Mouse (Mus musculus): Measurements from ENCODE around the gene Ubtd1. TPM values are rescaled to one million over a fixed set of nuclear protein-coding genes. Genes with fewer than 3 reads are reported as not detected.

Ubtd1 gene
- total and polyA plus RNA-seq, 3 experiments, result 21.4 to 27.3 (median 22.7) TPM

GRCm38 (mm10) chr19:42010436-42010835, 28.9 kb downstream of the Ubtd1 start:
- Histone ChIP-seq H3K27me3 (ENCODE audit: control insufficient read depth, insufficient read depth, low read length) (no peaks in the 10 kb centered on the region), H3K4me1 (ENCODE audit: control insufficient read depth, insufficient read depth, low read length) (peaks cover 31% of the 10 kb centered on the region), H3K27ac (no peak overlapping the region), H3K4me3 (no peak overlapping the region), H3K36me3 (ENCODE audit: control insufficient read depth, insufficient read depth, low read length) (0 out of 2 replicates have a peak, but pooled peaks cover 2% of the 10 kb centered on the region), H3K9ac (ENCODE audit: low read depth, low read length) (no peak overlapping the region), H3K79me2 (replicated peaks; ENCODE audit: control insufficient read depth, insufficient read depth, low read length) (no peaks in the 10 kb centered on the region)
- no peak for DNase-seq
- WGBS, result 77% methylated on average over 4 of the region's 4 CpGs
- TF ChIP-seq CTCF (IDR thresholded peaks at IDR 0.05) (no peak), EP300 (IDR thresholded peaks at IDR 0.05; ENCODE audit: insufficient read depth, low read depth, low read length) (no peak), POLR2A (IDR thresholded peaks at IDR 0.05; ENCODE audit: insufficient read depth, low read depth, low read length) (no peak)
- intact Hi-C loops (cut with DNase I), result no loop called here

- H3K4me1 ChIP-seq (ENCODE audit: control insufficient read depth, insufficient read depth, low read length), result peaks cover 26% of the 10 kb centered on the region
- no peak for DNase-seq
- 78% methylated on average over 7 of the region's 7 CpGs for WGBS
- no peak overlapping the region for H3K9ac ChIP-seq (ENCODE audit: low read depth, low read length)
- no peaks in the 10 kb centered on the region for H3K27me3 ChIP-seq (ENCODE audit: control insufficient read depth, insufficient read depth, low read length)
- H3K79me2 ChIP-seq (replicated peaks; ENCODE audit: control insufficient read depth, insufficient read depth, low read length), result no peaks in the 10 kb centered on the region
- H3K4me3 ChIP-seq, result no peak overlapping the region
- intact Hi-C loops (cut with DNase I), result no loop called here
- no peak for TF ChIP-seq CTCF (IDR thresholded peaks at IDR 0.05)
- TF ChIP-seq EP300 (IDR thresholded peaks at IDR 0.05; ENCODE audit: insufficient read depth, low read depth, low read length), result no peak
- H3K27ac ChIP-seq, result no peak overlapping the region
- 0 out of 2 replicates have a peak, but pooled peaks cover 2% of the 10 kb centered on the region for H3K36me3 ChIP-seq (ENCODE audit: control insufficient read depth, insufficient read depth, low read length)
Measured at GRCm38 (mm10) chr19:42011123-42011522, 29.6 kb downstream of the Ubtd1 start.

- H3K27ac ChIP-seq, result peak overlapping the region; percentile 12; the same call in 1 of the 2 replicates
- WGBS, result 86% methylated on average over 3 of the region's 3 CpGs
Measured at GRCm38 (mm10) chr19:42014231-42014825, 32.8 kb downstream of the Ubtd1 start.

GRCm38 (mm10) chr19:42015001-42015400, 33.4 kb downstream of the Ubtd1 start:
- intact Hi-C loops (cut with DNase I), result no loop called here
- peaks cover 34% of the 10 kb centered on the region for H3K4me1 ChIP-seq (ENCODE audit: control insufficient read depth, insufficient read depth, low read length)
- no peaks in the 10 kb centered on the region for H3K27me3 ChIP-seq (ENCODE audit: control insufficient read depth, insufficient read depth, low read length)
- no peak for DNase-seq
- no peak overlapping the region for H3K27ac ChIP-seq
- TF ChIP-seq CTCF (IDR thresholded peaks at IDR 0.05) (no peak), EP300 (IDR thresholded peaks at IDR 0.05; ENCODE audit: insufficient read depth, low read depth, low read length) (no peak), POLR2A (IDR thresholded peaks at IDR 0.05; ENCODE audit: insufficient read depth, low read depth, low read length) (no peak)
- no peaks in the 10 kb centered on the region; the same call in 1 of the 2 replicates for H3K36me3 ChIP-seq (ENCODE audit: control insufficient read depth, insufficient read depth, low read length)
- H3K4me3 ChIP-seq, result no peak overlapping the region
- no peaks in the 10 kb centered on the region for H3K79me2 ChIP-seq (replicated peaks; ENCODE audit: control insufficient read depth, insufficient read depth, low read length)
- H3K9ac ChIP-seq (ENCODE audit: low read depth, low read length), result no peak overlapping the region
- 72% methylated on average over 6 of the region's 6 CpGs for WGBS

More at GRCm38 (mm10) chr19:42014231-42014825, 32.8 kb downstream of the Ubtd1 start:
- Histone ChIP-seq H3K4me1 (ENCODE audit: control insufficient read depth, insufficient read depth, low read length) (peaks cover 33% of the 10 kb centered on the region), H3K36me3 (ENCODE audit: control insufficient read depth, insufficient read depth, low read length) (no peaks in the 10 kb centered on the region; the same call in 1 of the 2 replicates), H3K79me2 (replicated peaks; ENCODE audit: control insufficient read depth, insufficient read depth, low read length) (no peaks in the 10 kb centered on the region), H3K4me3 (no peak overlapping the region), H3K27me3 (ENCODE audit: control insufficient read depth, insufficient read depth, low read length) (no peaks in the 10 kb centered on the region), H3K9ac (ENCODE audit: low read depth, low read length) (no peak overlapping the region)
- TF ChIP-seq CTCF (IDR thresholded peaks at IDR 0.05) (no peak), EP300 (IDR thresholded peaks at IDR 0.05; ENCODE audit: insufficient read depth, low read depth, low read length) (no peak), POLR2A (IDR thresholded peaks at IDR 0.05; ENCODE audit: insufficient read depth, low read depth, low read length) (no peak)
- no peak for DNase-seq
- intact Hi-C loops (cut with DNase I), result no loop called here

- TF ChIP-seq CTCF (IDR thresholded peaks at IDR 0.05), result no peak
- TF ChIP-seq POLR2A (IDR thresholded peaks at IDR 0.05; ENCODE audit: insufficient read depth, low read depth, low read length), result no peak
- no peak for TF ChIP-seq EP300 (IDR thresholded peaks at IDR 0.05; ENCODE audit: insufficient read depth, low read depth, low read length)
- no peak for DNase-seq
- no peaks in the 10 kb centered on the region for H3K79me2 ChIP-seq (replicated peaks; ENCODE audit: control insufficient read depth, insufficient read depth, low read length)
- intact Hi-C loops (cut with DNase I), result no loop called here
- 65% methylated on average over 4 of the region's 4 CpGs for WGBS
- no peaks in the 10 kb centered on the region; the same call in 1 of the 2 replicates for H3K36me3 ChIP-seq (ENCODE audit: control insufficient read depth, insufficient read depth, low read length)
- no peak overlapping the region for H3K9ac ChIP-seq (ENCODE audit: low read depth, low read length)
- peaks cover 33% of the 10 kb centered on the region for H3K4me1 ChIP-seq (ENCODE audit: control insufficient read depth, insufficient read depth, low read length)
- H3K27ac ChIP-seq, result peak overlapping the region; percentile 82
- H3K27me3 ChIP-seq (ENCODE audit: control insufficient read depth, insufficient read depth, low read length), result no peaks in the 10 kb centered on the region
- H3K4me3 ChIP-seq, result no peak overlapping the region
Measured at GRCm38 (mm10) chr19:42016251-42016650, 34.7 kb downstream of the Ubtd1 start.

GRCm38 (mm10) chr19:42016840-42017239, 35.3 kb downstream of the Ubtd1 start:
- peak overlapping the region; percentile 82 for H3K27ac ChIP-seq
- peaks cover 33% of the 10 kb centered on the region for H3K4me1 ChIP-seq (ENCODE audit: control insufficient read depth, insufficient read depth, low read length)
- H3K4me3 ChIP-seq, result no peak overlapping the region
- no peaks in the 10 kb centered on the region for H3K79me2 ChIP-seq (replicated peaks; ENCODE audit: control insufficient read depth, insufficient read depth, low read length)
- DNase-seq, result peak; percentile 53 to 72
- TF ChIP-seq CTCF (IDR thresholded peaks at IDR 0.05) (no peak), EP300 (IDR thresholded peaks at IDR 0.05; ENCODE audit: insufficient read depth, low read depth, low read length) (0 out of 2 replicates have a peak, but pooled peaks have one; percentile 37), POLR2A (IDR thresholded peaks at IDR 0.05; ENCODE audit: insufficient read depth, low read depth, low read length) (no peak)
- H3K36me3 ChIP-seq (ENCODE audit: control insufficient read depth, insufficient read depth, low read length), result no peaks in the 10 kb centered on the region; the same call in 1 of the 2 replicates
- intact Hi-C loops (cut with DNase I), result no loop called here
- H3K9ac ChIP-seq (ENCODE audit: low read depth, low read length), result peak overlapping the region; percentile 0; the same call in 1 of the 2 replicates
- no peaks in the 10 kb centered on the region for H3K27me3 ChIP-seq (ENCODE audit: control insufficient read depth, insufficient read depth, low read length)
- WGBS, result 32% methylated on average over 5 of the region's 5 CpGs

All from heart, adult 2 months (tissue).